Mouse (Mus musculus) liver, adult 2 months (tissue): ENCODE results near the gene Chic2. TPM values are rescaled to one million over a fixed set of nuclear protein-coding genes. Genes with fewer than 3 reads are reported as not detected.

Source experiments
- DNase-seq: peaks from one replicate; pipeline ENCODE4 v3.0.0-alpha.2; 2011; ENCODE audit warnings: low read depth, low spot score; ENCODE audit errors: extremely low read depth
- H3K27ac ChIP-seq: fragments of 200-500 bp; replicated peaks from 2 replicates; pipeline ENCODE4 v1.5.1; 2012; ENCODE audit warnings: low read depth, mild to moderate bottlenecking, control low read depth, inconsistent platforms, low read length; ENCODE audit not compliant: insufficient read depth
- H3K27me3 ChIP-seq: fragments of 200-500 bp; 2 replicates; pipeline ENCODE4 v1.6.1; 2012; ENCODE audit warnings: mild to moderate bottlenecking, moderate library complexity, low read length, inconsistent platforms; ENCODE audit not compliant: control insufficient read depth, insufficient read depth
- H3K36me3 ChIP-seq: fragments of 200-500 bp; 2 replicates; pipeline ENCODE4 v1.6.1; 2012; ENCODE audit warnings: low read length, inconsistent platforms; ENCODE audit not compliant: control insufficient read depth, insufficient read depth
- H3K4me1 ChIP-seq: fragments of 200-500 bp; 2 replicates; pipeline ENCODE4 v1.6.1; 2011; ENCODE audit warnings: low read length; ENCODE audit not compliant: control insufficient read depth, insufficient read depth
- H3K4me3 ChIP-seq: fragments of 200-500 bp; 2 replicates; pipeline ENCODE4 v1.5.1; 2011; ENCODE audit warnings: low read depth, mild to moderate bottlenecking, control low read depth, low read length, moderate library complexity; ENCODE audit not compliant: insufficient read depth
- H3K79me2 ChIP-seq: fragments of 200-500 bp; 2 replicates; pipeline ENCODE4 v1.6.1; 2012; ENCODE audit warnings: inconsistent platforms, mild to moderate bottlenecking, low read length, moderate library complexity; ENCODE audit not compliant: control insufficient read depth, insufficient read depth
- H3K9ac ChIP-seq: fragments of 200-500 bp; 2 replicates; pipeline ENCODE4 v1.6.1; 2012; ENCODE audit warnings: low read depth, mild to moderate bottlenecking, control low read depth, inconsistent platforms, low read length
- CTCF ChIP-seq: fragments of 200-500 bp; IDR thresholded peaks from 2 replicates; pipeline ENCODE4 v1.5.1; 2011; ENCODE audit warnings: low read depth, low read length, control low read depth
- POLR2A ChIP-seq: fragments of 200-500 bp; IDR thresholded peaks from 2 replicates; pipeline ENCODE4 v1.6.1; 2011; ENCODE audit warnings: low read length, control low read depth; ENCODE audit not compliant: insufficient read depth; ENCODE audit errors: extremely low read depth
- WGBS: fragments of 180-500 bp; shearing (Covaris S2); methylation state at CpG from one replicate; pipeline ENCODE4 v1.1.7; 2018; 5-methylcytosine and 5-hydroxymethylcytosine counted together
- polyA plus RNA-seq: library from polyadenylated mRNA; depleted of rRNA; stranded (reverse); fragments of >200 nt; gene quantifications from 2 replicates; pipeline ENCODE4 v1.2.3, GENCODE M21; 2012
- total RNA-seq: library from RNA; depleted of rRNA; stranded (reverse); fragments of >200 nt; gene quantifications from 2 replicates; pipeline ENCODE4 v1.2.3, GENCODE M21; 2014

The Chic2 gene
- total and polyA plus RNA-seq, 2 experiments = 3.0 to 11.7 TPM

GRCm38 (mm10) chr5:75063177-75063576, 18.6 kb upstream of the Chic2 start:
- TF ChIP-seq POLR2A (no peak), CTCF (no peak)
- DNase-seq = peak; percentile 21

GRCm38 (mm10) chr5:75051109-75051508, 6.5 kb upstream of the Chic2 start:
- H3K27ac ChIP-seq = no peak overlapping the region
- H3K36me3 ChIP-seq = no peaks in the 10 kb centered on the region
- no peak for DNase-seq
- 74% methylated on average over 4 of the region's 4 CpGs for WGBS
- no peaks in the 10 kb centered on the region for H3K27me3 ChIP-seq
- no peak overlapping the region for H3K9ac ChIP-seq
- no peaks in the 10 kb centered on the region for H3K4me1 ChIP-seq
- no peak overlapping the region for H3K4me3 ChIP-seq
- no peaks in the 10 kb centered on the region for H3K79me2 ChIP-seq
- no peak for TF ChIP-seq POLR2A
- TF ChIP-seq CTCF = no peak

More at GRCm38 (mm10) chr5:75063177-75063576, 18.6 kb upstream of the Chic2 start:
- Histone ChIP-seq H3K27ac (no peak overlapping the region), H3K4me1 (peaks cover 2% of the 10 kb centered on the region; the same call in 1 of the 2 replicates), H3K27me3 (peaks cover 10% of the 10 kb centered on the region), H3K4me3 (no peak overlapping the region), H3K36me3 (no peaks in the 10 kb centered on the region), H3K9ac (no peak overlapping the region), H3K79me2 (no peaks in the 10 kb centered on the region)
- 13% methylated on average over 4 of the region's 4 CpGs for WGBS

- Histone ChIP-seq H3K27me3 (no peaks in the 10 kb centered on the region), H3K4me1 (peaks cover 14% of the 10 kb centered on the region), H3K9ac (no peak overlapping the region), H3K4me3 (no peak overlapping the region), H3K79me2 (peaks cover 11% of the 10 kb centered on the region), H3K36me3 (no peaks in the 10 kb centered on the region), H3K27ac (no peak overlapping the region)
- TF ChIP-seq CTCF = no peak
- no peak for TF ChIP-seq POLR2A
- DNase-seq = peak; percentile 12
- WGBS = 65% methylated on average over 15 of the region's 15 CpGs
Observed at GRCm38 (mm10) chr5:75046681-75047321, 2.2 kb upstream of the Chic2 start.

GRCm38 (mm10) chr5:75045371-75045770, 797 bp upstream of the Chic2 start:
- H3K9ac ChIP-seq = no peak overlapping the region
- TF ChIP-seq POLR2A (no peak), CTCF (no peak)
- H3K4me3 ChIP-seq = no peak overlapping the region
- H3K4me1 ChIP-seq = peaks cover 17% of the 10 kb centered on the region
- WGBS = 26% methylated on average over 7 of the region's 7 CpGs
- peak overlapping the region; percentile 92 for H3K27ac ChIP-seq
- peak; percentile 99 for DNase-seq
- H3K36me3 ChIP-seq = peaks cover 2% of the 10 kb centered on the region; the same call in 1 of the 2 replicates
- peaks cover 11% of the 10 kb centered on the region for H3K79me2 ChIP-seq
- H3K27me3 ChIP-seq = no peaks in the 10 kb centered on the region

- Histone ChIP-seq H3K4me3 (peak overlapping the region; percentile 98), H3K27ac (peak overlapping the region; percentile 91), H3K4me1 (peaks cover 23% of the 10 kb centered on the region), H3K79me2 (peaks cover 16% of the 10 kb centered on the region), H3K27me3 (no peaks in the 10 kb centered on the region), H3K9ac (peak overlapping the region; percentile 99), H3K36me3 (peaks cover 2% of the 10 kb centered on the region; the same call in 1 of the 2 replicates)
- DNase-seq = peak; percentile 64
- under 1% methylated on average over 35 of the region's 36 CpGs for WGBS
- no peak for TF ChIP-seq POLR2A
- no peak for TF ChIP-seq CTCF
Observed at GRCm38 (mm10) chr5:75043621-75044301, 813 bp downstream of the Chic2 start.

GRCm38 (mm10) chr5:75043011-75043445, 1.5 kb downstream of the Chic2 start:
- Histone ChIP-seq H3K4me3 (peak overlapping the region; percentile 98), H3K27ac (peak overlapping the region; percentile 91), H3K4me1 (peaks cover 23% of the 10 kb centered on the region), H3K9ac (peak overlapping the region; percentile 99), H3K79me2 (peaks cover 21% of the 10 kb centered on the region), H3K36me3 (peaks cover 2% of the 10 kb centered on the region; the same call in 1 of the 2 replicates), H3K27me3 (no peaks in the 10 kb centered on the region)
- TF ChIP-seq CTCF = no peak
- no peak for TF ChIP-seq POLR2A
- DNase-seq = no peak
- 4% methylated on average over 9 of the region's 9 CpGs for WGBS
